Mouse (Mus musculus) ovary, postnatal 10 days (tissue): ENCODE results near the gene Lrrc29.

Experiments
- DNase-seq: peaks from one replicate; pipeline ENCODE4 v3.0.0; 2022; ENCODE audit warnings: low spot score

The Lrrc29 gene

DNA sequence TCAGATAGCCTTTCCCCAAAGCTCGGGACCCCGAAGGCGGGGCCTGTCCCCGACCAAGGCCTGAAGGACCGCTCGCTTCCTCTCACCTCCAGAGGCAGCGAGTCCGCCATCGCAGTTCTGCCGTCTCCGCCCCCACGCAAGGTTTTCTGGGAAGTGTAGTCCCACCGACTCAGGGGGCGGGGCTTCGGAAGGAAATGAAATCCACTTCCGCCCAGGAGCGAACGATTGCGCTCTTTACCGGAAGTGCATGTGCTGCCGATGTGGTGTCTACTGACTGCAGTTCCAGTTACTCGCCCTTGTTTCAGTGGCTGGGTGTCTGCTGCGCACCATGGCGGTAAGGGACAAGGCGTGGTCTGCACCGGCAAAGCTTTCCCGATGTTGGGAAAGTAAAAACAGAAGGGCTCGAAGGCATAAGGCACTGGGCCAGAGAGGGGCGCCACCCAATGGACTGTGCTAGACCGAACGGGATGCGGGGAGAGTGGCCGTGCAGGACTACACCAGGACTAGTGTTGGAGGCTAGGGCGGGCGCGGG, at the start of gene Lrrc29, which contains the start of gene Tmem208:
Lrrc29 (minus strand) TSS at position 138 of the 532 bp plus-strand sequence.
Tmem208 (plus strand) TSS at position 214 of the 532 bp plus-strand sequence.
- DNase-seq, result peak; percentile 91

DNA sequence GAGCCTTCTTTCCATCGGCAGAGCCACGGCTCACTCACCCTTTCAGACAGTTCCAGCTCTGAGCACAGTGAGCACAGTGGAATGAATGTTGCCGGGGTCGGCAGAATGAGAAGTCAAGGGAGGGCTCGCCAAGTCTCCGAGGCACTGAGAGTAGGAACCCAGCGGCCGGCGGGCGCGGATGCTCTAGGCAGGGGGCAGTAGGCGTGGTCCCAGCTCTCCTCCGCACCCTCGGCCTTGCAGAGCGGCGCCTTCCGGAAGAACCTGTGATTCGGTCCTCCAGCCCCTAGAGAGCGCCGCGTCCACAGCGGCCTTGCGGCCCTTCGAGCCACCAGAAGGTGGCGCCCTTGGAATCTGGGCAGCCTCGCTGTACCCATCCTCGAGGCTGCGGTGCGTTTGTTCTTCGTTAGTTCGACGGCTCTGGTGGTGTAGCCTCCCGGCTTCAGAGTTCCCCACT, 48.5 kb upstream of the Lrrc29 start:
- DNase-seq, result no peak

DNA sequence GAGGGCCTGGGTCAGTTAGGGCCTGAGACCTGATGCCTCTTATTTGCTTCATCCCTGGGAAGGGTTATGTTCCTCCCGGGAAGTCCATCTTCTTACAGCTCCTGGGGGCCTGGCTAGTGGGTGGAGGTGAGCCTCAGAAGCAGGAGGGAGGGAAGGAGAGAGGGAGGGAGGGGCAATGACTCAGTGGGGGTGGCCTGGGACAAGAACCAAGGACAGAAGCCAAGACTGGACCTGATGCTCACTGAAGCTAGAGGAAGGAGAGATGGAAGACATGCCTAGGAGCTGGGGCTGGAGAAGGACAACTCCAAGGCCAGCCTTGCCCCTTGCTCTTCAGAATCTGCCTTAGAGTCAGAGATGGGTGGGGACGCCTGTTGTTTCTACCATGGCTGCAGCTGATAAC, 47.0 kb upstream of the Lrrc29 start, which contains the start of gene Plekhg4:
Plekhg4 (plus strand) TSS at position 243 of the 400 bp plus-strand sequence.
- no peak for DNase-seq

DNA sequence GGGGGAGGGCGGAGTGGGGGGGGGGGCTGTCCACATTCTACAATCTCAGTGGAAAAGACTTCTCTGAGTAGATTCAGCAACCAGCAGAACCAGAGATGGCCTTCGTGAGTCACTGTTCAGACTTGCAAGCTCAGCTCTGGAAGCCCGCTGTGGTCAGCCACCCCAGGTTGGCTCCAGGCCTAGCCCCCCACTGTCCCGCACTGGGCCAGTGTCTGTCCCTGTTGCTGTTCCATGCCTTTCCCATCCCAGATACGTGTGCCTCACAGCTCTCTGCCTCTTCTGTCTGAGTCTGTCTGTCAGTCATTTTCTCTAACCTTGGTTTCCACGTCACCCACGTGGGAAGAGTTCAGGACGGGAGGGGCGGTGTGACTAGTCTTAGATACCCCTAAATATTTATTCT, 46.4 kb upstream of the Lrrc29 start:
- DNase-seq, result no peak

DNA sequence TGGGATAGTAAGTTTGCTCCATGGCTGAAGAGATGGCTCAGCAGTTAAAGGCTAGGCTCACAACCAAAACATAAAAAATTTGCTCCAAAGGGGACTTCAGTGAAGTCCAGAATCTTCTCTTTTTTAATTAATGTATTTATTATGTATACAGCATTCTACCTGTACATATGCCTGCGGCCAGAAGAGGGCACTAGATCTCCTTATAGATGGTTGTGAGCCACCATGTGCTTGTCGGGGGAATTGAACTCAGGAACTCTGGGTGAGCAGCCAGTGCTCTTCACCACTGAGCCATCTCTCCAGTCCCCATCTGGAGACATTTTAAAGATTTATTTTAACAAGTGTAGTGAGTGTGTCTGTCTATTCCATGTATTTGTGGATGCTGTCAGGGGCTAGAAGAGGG, 41.0 kb upstream of the Lrrc29 start:
- DNase-seq, result no peak

DNA sequence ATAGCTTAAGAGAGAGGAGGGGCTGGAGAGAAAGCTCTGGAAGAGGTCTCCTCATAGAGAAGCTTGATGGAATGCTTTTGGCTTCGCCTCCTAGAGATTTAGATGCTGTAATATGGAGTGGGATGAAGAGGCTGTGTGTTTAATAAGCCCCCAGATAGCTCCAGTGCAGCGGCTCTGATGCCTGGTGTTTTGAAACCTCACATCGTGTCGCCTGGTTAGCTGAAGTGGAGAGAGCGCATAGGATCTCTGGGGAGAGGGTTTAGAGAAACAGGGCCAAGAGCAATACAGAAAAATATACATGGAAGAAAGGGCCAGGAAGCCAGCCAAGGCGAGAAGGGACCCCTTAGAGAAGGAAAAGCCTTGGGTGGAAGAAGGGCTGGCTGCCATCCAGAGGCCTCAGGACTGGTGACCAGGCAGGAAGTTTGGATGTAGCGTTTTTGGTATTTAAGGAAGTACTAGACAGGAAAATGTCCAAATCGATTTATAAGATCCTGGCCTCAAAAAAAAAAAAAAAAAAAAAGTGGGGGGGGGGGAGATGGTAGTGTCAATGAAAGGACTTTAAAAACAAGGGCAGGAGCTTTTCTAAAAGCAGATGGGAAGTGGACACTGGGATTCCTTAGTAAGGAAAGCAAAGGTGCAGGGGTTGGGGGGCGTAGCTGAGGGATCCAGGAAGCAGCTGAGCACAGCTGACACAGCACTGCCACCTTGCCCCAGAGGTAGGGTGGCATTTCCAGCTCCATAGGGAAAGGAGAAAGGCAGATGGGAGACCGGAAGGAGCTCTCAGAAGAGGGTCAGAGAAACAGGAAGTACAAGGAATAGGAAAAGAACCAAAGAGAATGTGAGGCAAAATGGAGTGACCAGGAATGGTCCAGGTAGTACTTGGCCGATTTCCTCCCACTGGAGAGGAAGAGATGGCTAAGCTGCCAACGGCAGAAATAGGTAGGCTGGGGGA, 35.9 kb upstream of the Lrrc29 start:
- DNase-seq, result no peak

DNA sequence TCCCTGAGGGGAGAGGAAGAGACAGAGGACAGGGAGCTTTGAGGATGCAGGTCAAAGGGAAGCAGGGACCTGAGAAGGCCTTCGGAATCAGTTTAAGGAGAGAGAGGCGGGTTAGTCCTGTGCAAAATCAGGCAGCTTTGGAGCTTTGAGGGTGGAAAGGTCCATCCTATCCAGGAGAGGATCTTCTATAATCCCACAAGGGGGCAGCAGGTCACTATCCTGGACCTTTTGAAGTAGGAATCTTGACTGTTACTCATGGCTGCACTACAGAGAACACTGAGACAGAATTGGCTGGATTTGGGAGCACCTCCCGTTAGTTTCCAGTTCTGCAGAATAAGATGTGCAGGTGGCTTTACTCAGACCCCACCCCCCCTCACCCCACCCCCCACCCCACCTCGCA, 33.6 kb upstream of the Lrrc29 start:
- no peak for DNase-seq

DNA sequence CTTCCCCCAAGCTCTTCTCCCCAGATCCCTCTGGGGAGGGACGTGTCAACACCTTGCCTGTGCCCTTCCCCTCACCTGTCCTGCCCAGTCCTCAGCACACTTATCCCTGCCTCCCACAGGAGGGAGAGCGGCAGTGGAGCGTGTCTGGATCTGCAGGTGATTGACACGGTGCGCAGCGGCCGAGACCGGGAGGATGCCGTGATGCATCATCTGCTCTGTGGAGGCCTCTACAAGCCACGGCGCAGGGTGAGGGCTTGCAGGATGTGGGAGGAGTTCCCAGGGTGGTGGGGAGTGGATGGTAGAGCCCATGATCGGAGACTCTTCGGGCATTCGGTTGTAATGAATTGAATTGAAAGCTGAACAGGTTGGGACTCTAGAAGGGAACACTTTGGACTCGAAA, 33.1 kb upstream of the Lrrc29 start:
- DNase-seq, result no peak

DNA sequence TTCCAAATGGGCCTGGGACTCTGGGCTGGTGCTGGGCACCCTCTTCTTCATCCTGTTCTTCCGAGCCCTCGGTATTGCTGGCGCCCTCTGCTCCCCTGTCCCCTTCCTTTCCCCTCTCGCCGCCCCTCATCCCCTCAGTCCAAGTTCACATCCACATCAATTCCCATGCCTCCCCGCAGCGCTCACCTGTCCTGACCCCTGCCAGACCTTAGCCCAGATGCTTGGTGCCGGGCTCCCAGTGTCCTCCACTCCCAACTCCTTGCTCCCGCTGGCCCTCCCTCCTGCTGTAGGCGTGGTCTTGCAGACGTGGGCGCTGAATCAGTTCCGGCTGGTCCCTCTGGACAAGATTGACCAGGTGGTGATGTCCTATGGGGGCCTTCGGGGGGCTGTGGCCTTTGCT, 30.6 kb upstream of the Lrrc29 start:
- no peak for DNase-seq

DNA sequence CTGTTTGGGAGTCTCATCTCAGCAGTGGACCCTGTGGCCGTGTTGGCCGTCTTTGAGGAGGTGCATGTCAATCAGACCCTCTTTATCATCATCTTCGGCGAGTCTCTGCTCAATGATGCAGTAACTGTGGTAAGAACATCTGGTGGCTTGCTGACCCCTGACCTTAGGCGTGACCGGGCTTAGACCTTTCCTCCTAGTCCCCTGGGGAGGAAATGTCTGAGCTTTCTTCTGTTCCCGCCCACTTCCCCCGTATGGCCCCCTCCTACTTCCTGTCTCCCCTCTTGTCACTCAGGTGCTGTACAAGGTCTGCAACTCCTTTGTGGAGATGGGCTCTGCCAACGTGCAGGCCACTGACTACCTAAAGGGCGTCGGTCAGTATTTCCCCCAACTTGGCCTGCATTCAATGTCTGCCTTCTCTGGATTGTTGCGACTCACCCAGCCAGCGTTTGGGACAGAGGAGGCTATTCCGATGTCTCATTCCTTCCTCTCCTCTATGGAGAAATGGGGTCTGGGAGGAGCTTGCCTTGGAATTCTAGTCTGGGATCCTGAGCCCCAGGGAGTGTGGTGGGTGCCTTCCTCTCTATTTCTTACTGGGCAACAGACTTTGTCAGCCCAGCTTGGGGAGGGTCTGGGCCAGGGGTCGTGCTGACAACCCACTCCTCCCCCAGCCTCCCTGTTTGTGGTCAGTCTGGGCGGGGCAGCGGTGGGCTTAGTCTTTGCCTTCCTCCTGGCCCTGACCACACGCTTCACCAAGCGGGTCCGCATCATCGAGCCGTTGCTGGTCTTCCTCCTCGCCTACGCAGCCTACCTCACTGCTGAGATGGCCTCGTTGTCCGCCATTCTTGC, 29.3 kb upstream of the Lrrc29 start:
- DNase-seq, result no peak

DNA sequence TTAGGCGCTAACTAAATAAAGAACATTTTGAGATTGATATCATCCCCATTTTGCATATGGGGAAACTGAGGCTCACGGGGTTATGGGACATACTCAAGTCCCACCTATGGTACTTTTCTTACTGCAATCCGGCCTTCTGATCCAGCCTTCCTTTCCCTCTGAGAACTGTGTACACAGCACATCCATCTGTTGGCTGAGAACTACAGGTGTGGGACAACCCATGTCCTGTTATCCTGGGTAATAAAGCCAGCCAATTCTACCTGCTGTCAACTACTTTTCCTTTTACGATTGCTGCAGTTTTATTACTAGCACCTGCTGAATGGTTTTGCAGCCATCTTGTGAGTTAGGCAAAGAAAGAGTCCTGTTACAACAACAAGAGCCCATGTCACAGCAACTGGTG, 28.5 kb upstream of the Lrrc29 start:
- DNase-seq, result no peak

DNA sequence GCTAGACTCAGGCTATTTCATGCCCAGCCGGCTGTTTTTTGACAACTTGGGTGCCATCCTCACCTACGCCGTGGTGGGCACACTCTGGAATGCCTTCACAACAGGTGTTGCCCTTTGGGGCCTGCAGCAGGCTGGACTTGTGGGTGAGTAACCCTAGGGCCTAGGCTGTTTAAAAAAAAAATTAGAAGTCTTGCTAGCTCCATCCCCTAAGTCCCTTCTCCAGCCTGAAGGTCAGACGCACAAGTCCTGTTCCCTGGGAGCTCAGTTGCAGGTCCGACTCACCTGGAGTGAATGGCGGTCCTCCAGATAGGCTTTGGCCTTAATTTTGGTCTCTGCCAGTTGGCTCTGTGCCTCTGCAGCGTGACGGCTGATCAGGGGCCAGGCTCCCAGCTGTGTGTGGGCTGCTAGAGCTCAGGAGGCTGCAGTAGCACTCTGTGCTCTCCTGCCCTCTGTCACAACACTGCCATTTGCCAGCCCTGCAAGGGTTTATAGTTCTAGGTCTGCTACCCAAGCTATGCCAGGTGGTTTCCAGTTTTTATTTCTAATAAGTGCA, 27.6 kb upstream of the Lrrc29 start:
- DNase-seq, result no peak

DNA sequence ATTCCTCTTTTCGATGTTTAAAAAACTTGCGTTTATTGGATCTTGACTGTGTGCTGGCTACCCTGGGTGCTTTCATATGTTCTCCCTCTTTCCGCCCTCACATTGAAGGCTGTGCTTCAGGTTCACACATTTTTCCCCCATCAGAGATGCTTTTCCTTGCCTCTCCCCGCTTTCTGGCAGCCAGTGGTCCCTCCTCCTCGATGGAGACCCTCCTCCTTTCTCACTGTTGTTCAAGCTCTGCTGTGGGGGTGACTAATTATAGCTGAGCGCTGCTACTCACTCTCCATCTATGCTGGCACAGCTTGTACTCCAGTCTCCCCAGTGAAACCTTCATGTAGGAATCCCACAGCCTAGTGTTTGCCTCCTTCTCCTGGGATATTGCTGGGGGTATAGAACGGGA, 24.1 kb upstream of the Lrrc29 start:
- no peak for DNase-seq

DNA sequence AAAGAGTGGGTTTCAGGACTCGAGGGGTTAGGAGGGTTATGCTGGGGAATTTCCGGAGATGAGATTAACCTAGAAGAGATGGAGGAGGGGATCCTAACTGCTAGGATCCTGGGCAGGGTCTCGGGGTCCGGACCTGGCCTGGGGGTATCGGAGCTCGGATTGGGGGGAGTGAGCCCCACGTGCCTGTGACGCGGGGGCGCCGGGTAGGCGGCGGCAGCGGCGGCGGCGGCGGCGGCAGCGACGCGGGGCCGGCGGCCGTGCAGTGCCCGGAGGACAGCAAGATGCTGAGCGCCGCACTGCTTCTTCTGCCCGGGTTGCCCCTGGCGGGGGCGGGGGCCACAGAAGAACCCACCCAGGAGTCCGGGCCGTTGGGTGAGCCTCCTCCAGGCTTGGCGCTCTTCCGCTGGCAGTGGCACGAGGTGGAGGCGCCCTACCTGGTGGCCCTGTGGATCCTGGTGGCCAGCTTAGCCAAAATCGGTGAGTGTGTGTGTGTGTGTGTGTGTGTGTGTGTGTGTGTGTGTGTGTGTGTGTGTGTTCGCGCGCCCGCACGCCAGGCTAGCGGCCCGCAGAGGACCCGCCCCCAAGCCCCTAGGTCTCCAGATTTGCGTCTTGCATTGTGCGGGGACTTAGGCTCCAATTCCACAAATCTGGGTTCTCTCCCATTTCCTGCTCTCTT, 23.2 kb upstream of the Lrrc29 start:
- no peak for DNase-seq

DNA sequence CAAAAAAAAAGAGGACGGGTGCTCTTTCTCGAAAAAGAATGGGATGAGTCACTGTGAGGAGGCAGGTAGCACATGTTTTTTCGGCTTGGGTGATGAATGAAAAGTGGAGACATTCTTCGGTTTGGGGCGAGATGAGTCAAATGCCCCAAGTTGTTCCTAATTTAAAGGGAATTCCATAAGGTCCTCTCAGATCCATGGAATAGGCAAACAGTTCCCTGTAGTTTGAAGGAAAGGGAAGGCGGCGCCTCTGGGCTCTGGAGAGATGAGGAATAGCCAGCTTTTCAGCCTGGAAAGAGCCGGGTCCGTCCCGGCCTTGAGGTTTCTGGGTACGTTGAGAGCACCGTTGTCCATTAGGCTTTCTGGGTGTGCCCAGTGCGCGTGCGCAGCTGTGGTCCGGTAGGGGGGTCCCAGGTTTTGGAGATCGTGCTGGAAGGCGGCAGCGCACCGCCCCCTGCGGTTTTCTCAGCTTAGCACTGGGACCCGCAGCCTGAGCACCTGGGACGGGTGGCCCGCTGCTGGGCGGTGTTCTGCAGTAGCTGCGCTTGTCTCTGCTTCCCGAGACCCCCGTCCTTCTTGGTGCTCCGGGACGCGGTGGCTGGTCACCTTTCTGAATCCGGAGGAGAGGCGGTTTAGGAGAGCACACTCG, 22.5 kb upstream of the Lrrc29 start, which contains the start of gene Slc9a5:
Slc9a5 (plus strand) TSS at position 394 of the 646 bp plus-strand sequence.
- peak; percentile 34 for DNase-seq

DNA sequence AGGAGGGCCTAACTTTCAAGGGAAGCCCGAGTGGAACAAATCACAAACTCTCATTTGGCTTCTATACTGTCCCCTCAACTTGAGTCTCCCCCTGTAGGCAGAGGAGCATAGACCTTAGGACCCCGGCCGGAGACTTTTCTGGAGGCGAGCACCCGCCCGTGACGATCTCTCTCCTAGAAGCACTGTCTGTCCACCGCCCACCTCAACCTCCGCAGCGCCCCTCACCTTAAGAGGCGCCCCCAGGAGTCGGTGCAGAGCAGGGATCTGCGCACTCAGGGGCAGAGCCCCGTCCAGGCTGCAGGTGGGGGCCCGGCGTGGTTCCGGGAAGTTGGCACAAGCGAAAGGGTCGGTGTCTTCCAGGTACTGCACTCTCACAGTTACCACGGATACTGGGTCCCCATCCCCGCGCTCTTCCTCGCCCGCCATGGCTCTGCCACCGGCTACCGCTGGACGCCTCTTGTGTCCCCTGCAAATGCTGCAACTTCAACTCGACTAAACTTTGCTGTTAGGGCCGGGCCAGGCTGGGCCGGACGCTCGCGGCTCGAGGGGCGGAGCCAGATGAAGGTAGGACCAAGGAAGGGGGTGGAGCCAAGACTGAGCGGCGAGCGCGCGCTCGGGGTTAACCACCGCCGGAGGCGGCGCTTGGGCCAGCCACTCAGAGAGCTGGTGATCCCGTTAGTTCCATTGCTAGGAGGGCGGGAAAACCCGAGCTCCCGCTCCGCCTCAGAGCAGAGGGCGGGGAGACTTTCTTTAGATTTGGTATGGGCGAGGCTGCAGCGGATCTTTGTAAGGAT, 21.5 kb upstream of the Lrrc29 start, which contains the start of gene Fhod1:
Fhod1 (minus strand) TSS at position 526 of the 794 bp plus-strand sequence.
- peak; percentile 77 for DNase-seq

DNA sequence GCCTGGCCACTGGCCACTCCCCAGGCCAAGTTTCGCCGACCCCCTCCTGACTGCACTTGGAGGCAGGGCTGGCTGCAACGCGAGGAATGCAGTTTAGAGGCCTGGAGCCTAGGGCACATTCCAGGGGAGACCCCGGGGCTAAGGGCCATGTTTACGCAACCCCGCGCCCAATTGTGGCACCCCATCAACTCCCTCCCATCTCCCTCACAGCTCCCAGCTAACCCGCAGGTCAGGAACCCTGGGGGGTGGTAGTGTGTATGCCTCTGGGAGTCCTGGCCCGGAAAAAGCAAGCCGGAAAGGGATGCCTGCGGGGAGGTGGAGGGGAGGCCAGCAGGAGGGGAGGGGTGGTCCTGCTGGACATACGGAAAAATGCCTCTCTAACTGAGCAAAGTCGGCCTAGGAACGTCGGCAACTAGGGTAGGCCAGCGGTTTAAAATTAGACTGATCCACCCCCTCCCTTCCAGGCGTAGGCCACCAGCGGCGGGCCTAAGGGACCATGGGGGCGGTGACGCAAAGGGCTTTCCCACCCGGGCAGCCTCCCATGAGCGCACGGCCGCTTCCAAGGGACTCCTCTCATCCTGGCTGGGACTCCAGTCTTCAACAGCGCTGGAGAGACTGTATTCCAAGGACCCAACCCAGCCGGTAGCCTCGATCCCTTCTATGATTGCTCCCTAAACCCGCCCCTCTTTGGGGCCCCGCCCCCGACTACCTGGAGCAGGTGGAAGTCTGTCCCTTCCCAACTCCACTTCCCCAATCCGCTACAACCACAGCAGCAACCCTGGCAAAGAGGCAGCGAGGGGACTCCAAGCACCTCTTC, 20.7 kb upstream of the Lrrc29 start:
- peak; percentile 44 for DNase-seq

DNA sequence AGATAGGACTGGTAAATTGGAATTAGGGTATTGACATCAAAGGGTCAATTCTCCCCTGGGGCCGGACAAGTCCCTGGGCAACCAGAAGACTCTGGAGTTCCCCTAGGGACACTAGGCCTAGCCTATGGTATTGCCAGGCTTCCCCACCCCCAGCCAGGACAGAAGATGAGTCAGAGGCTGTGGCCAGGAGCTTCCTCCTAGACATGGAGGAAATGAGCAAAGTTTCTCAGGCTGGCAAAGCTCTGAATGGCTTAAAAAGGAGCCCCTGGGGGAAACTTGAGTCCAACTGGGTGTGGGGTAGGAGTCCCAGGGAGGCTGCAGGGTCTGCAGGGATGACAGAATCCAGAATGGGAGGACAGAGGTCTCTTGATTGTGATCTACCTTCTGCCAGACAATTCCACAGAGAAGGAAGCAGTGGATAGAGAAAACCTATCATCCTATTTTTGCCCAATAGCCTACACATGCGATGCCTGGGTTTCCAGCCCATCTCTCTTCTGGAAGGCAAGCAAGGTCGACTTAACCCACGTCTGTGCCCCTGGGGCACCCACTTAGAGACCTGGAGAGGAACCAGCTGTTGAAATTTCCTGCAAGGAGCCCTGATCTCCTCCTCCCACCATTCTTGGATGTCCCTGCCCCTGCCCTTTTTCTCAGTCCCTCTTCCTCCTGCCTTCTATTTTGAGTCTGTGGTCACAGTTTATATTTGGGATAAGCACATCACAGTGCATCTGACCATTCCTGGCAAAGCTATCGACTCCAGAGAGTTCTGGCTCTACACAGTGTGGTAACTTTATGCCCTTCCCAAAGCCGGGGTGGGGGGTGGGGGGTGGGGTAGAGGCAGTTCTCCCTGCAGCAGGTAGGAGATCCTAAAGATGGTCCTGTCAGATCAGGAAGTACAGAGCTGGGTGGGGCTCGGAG, 19.2 kb upstream of the Lrrc29 start:
- DNase-seq, result no peak
